Mouse (Mus musculus) kidney, adult 11 months (tissue): ENCODE results near the gene Gm20388.
A peak's percentile ranks its signal among the peaks of the same experiment; 100 is the strongest.

ENCODE experiments used
- DNase-seq: peaks from one replicate; pipeline ENCODE4 v3.0.0; 2022

Gm20388 gene

DNA sequence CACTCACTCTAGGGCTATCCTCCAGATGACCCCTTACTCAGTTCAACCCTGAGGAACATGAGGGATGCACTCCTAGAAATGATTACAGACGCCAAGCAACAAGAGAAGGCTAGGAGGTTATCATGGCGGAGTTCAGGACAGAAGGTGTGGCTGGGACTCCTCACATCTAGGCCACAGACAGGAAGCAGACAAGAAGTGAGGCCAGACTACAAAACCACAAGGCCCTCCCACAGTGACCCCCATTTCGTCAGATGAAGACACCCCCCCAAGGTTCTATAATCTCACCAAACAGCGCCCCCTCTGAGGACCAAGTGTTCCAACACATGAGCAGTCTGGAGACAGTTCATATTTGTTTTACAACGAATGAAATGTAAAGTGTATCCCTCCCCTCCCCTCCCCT, 2286.7 kb downstream of the Gm20388 start:
- no peak for DNase-seq

DNA sequence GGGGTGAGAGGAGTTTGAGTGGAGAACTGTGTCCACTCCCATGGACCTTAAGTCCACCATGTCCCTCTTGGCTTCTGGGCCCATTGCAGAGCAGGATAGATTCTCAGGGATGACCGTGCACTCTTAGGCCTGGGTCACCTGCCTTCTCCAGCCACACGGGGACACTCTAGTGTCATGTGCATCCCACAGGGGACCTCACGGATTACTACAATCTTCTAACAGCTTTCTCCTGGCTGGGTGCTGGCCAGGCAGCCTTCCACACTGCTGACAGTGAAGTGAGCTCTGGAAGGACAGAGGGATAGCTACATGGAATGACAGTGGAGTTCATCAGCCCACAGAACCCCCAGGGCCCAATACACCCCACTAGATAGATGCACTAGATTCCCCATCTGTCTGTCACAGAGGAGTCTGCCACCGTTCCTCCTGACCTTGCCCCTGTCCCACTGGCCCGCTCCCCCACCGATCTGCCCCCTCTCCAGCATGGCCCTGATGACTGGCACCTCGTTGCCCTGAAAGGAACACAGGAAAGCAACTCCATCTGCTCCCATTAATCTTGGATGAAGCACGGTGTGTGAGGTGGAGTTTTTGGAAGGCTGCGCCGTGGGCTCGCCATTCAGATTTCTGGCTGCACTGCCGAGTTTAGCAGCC, 2287.9 kb downstream of the Gm20388 start:
- no peak for DNase-seq

DNA sequence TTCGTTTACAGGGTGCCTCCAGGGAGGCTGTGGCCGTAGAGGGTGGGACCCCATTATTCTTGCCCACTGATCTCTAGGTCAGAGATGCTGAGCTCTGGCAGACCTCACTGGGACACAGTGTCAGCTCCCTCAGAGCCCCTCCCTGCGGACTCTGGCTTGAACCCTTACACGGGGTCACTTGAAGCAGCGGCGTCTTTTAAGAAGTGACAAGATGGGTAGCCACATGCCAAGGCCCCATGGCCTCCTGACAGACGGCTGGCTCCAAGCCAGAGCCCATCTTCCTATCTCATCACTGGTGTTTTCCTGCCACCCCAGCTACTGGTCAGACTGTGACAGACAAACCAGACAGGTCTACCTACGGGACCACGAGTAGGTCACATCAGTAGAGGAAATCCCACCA, 2288.6 kb downstream of the Gm20388 start:
- no peak for DNase-seq

DNA sequence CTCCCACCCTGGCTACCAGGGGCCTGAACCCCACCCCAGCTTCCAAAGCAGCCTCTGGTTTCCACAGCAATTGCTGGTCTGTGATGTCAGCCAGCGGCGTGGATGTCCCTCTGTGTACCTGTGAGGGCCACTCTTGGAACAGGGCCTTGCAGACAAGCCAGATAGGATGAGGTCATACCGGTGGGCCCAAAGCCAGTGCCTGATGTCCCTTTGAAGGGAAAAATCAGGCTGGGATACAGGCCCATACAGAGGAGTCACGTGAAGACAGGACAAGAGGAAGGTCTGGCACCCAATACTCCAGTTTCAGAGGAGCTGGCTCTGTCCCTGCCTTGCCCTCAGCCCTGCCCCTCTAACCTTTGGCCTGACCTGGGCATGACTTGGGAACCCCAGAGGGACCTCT, 2289.2 kb downstream of the Gm20388 start:
- no peak for DNase-seq

DNA sequence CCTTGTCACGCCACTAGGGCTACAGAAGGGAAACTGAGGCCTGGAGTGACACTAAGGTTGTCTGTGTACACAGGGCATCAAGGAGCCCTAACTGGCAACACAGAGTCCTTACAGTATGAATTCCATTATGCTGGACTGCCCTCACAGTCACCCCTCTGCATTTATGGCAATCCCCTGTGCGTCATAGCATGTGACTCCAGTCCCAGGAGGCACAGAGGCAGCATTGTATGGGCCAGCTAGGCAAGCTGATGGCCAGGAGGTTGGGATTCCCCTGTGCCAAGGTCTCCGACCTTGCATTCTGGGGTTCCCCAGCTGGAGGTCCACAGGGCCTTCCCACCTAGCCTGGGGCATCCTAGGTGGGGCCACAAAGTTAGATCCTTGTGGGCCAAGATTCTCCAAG, 2300.9 kb downstream of the Gm20388 start:
- no peak for DNase-seq

DNA sequence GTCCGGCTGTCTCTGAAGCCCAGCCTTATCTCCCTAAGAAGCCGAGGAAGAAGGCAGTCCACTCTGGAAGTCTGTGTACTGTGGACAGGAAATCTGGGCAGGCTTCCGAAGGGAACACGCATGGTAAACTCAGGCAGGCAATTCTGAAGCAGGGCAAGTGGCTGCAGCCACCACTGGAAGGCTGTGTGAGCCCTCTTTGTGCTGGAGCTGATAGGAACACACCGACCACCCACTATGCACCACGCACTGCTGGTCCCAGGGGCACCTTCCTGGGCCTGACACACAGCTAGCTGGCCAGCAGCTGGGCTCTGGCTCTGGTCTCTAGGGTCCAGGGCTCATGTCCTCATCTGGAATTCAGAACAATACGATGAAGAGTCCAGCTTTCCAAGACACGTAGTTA, 2305.0 kb downstream of the Gm20388 start:
- no peak for DNase-seq

DNA sequence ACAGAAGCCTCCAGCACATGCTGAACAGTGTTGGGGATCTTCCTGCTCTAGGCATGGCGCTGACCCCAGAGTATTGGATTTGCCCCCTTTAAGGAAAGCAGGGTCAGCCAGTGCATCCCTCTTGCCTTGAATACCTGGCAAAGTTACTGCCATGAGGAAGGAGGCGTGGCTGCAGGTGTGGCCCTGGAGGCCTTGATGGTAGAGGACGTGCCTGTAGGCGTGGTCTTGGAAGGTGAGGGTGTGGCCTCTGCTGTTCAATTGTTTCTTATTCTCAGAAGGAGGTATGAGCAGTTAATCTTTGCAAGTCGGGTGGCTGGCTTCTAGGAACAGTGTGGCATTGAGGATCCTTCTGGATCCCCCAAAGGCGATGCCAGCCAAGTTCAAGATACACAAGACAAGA, 2305.8 kb downstream of the Gm20388 start:
- DNase-seq = no peak

DNA sequence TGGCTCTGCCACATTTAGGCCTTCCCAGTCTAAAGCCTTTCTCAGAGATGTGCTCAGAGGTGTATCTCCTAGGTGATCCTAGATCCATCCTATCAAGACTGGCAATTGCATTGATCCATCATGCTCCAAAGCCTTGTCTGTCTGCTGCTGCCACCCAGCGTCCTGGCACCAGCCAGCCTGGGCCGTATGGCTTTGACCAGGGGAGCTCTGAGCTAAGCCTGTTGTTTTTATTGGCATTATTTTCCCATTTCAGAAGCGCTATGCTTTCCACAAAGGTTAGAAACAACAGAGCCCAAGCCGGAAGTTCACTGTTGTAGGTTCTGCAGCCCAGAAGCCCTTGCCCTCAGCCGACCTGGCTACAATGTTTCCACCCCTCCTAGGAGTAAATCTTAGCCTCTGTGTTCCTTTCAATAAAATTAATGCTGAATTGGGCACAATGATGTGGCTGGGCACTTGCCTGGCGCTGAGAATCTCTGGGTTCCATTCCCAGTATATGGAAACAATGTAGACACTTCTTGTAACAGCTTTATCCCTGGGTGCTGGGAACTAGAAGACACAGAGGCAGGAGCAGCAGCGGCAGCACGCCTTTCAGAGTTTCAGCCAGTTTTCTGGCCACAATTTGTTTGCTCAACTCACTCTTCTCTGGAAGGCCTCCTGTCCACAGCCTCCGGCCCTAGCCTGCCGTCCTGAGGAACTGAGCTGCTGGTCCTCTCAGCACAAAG, 2307.0 kb downstream of the Gm20388 start:
- DNase-seq = no peak

DNA sequence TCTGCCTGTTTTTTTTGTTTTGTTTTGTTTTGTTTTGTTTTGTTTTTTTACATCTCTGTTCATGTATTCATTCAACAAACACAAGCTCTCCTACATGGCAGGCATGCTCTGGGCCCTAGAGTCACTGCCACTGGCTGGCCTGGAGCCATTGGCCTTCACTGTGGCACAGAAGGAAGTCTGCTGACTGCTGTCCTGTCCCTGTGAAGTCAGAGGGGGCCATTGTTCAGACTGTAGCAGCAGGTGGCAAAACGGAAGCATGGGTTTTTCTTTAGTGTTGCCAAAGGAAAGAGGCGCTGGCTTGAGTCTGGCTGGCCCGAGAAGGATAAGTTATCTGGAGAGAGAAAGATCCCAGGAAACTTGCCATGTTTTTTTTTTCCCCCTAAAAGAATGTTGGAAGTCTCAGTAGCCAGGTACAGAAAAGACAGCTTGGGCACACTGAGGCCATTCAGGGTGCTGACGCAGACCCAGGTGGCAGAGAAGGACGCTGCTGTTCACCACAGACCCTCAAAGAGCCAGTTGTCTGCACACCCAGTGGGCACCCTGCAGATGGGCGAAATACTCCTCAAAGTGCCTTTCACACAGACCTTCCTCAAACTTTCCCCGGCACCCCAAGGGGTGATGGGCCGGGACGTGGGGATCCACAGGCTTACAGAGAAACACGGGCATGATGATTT, 2313.5 kb downstream of the Gm20388 start:
- no peak for DNase-seq

DNA sequence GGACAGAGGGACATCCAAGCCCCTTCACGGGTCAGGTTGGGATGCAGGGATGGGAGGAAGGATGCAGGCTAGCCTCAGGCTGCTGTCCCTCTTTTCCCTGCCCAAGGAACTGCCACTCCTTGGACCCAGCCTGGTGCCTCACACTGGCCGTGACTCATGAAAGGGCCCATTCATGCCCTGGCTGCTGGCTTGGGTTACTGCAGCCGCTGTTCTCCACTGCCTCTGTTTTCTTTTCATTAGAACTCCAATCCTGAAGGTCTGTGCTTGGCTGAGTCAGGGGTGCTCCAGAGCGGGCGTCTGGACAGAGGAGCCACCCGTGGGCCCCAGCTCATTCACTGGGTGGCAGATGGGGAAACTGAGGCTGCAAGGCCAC, 2314.0 kb downstream of the Gm20388 start:
- DNase-seq = no peak

DNA sequence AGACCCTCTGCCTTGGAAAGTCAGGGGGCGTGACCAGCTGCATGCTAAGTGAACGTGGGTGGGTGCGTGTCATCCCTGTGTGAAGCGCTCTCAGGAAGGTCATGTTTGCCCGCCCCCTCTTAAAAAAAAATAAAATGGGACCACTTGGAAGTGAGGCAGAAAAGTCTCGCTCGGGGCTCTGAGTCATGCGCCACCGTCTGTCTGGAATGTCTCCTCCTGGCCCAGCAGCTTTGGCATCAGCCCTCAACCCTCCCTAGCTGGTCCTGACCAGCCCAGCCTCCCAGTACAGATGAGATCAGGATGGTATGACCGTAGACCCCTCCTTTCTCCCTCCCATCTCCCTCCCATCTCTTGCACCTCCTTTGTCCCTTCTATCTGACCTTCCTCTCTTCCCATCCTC, 2314.8 kb downstream of the Gm20388 start:
- no peak for DNase-seq

DNA sequence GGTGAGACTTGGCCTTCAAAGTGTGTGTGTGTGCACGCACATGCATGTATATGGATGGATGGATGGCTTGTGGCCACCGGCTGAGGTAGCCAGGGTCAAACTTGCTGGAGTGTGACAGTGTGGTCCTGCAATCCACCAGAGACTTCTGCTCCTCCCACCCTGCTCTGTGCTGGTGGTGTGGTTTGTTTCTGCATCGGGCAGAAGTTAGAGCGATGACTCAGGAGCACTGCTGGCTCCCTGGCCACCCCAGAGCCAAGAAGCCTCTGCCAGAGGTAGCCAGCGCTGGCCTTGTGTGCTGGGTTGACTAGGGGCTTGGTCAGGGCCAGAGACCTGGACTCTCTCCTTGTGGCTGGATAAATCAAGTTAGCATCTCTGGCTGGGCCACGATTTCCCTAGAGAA, 2316.7 kb downstream of the Gm20388 start:
- DNase-seq = no peak

DNA sequence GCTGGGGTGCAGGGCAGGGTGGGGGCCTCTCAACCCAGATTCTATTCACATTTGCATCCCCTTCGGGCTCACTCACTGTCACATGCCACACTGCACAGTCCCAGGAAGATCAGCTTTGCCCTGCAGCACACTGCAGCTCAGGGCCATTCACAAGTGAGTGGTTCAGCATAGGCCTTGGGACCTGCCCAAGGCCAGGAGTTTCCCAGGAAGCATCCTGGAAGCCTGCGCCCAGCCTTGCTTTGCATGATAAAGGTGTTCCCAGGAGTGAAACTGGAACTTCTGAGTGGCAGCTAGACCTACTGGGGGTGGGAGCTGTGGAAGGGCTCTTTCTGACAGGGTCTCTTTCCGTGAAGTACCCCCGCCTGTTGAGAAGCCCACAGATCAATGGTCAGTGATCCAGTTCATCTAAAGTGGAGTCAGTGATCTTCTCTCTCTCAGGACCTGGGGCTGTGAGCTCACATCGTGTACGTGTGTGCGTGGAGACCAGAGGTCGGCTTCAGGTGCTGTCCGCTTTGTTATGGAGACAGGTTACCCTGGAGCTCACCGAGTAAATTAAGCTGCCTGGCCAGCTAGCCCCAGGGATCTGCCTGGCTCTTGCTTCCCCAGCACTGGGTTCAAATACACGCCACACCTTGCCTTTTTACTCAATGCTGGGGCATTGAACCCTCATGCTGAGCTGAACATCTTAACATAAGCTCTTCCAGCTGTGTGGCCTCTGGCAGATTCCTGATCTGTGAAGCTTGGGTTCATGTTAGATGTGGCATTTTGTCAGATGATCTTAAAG, 2318.3 kb downstream of the Gm20388 start:
- no peak for DNase-seq

DNA sequence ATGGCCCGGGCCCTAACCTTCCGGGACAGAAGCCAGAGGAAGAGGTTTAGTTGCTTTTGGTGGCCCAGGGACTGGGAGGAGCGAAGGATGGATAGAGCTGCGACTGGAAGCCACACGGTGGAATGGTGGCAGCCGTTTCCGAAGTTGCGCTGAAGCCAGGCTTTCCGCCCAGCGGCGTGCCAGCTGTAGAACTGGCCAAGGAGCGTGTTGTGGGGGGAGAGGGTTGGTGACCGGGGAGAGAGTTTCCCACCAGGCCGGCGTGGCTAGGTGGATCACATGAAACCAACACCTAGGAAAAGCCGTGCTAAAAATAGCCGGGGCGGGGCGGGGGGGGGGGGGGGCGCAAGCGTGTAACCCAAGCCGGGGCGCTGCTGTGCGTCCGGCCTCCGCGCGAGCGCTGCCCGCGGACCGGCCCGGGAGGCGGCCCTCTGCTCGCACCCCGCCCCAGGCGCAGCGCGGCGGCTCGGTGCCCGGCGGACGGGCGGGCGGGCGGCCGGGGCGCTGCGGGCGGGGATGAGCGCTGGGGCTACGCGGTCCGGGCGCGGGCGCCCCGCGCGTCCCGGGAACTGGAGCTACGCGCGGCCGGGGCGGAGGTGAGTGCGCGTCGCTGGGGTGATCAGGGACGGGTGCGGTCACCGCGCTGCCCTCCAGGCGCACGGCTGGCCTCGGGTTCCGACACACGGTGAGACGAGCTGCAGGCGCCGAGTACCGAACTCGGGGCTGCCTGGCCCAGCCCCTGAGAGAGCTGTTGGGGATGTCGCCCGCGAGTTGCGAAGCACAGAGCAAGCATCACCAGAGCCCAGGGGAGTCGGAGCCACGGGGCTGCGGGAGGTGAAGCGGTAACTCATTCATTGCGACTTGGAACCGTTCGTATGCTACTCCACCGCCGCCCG, 2319.4 kb downstream of the Gm20388 start:
- no peak for DNase-seq

DNA sequence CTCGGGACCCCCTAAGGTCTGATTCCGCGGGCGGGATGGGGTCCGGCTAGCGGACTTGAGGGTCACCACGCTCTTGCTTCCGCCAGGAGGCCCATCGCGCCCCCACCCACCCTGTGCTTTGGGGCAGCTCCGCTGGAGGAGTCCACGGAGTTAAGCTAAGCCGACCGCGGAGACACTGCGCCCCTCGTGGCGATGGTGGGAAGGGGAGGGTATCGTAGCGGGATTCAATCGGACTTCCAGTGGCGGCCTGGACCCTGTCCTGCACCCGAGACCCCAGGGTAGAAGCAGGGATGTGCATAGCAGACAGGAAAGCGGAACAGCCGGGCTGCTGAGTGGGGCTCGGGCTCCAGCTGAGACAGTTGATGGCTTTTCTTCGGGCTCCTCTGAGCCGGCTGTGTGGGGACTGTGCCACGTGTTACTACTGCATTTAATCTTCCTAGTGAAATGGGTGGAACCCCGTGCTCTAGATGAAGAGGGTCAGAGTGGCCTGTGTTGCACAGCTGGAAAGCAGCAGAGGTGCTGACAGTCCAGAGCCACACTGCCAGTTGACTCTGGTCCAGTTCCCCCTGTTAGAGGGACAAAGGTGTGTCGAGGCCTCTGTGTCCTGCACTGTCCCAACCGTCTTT, 2320.2 kb downstream of the Gm20388 start:
- peak; percentile 29 for DNase-seq

DNA sequence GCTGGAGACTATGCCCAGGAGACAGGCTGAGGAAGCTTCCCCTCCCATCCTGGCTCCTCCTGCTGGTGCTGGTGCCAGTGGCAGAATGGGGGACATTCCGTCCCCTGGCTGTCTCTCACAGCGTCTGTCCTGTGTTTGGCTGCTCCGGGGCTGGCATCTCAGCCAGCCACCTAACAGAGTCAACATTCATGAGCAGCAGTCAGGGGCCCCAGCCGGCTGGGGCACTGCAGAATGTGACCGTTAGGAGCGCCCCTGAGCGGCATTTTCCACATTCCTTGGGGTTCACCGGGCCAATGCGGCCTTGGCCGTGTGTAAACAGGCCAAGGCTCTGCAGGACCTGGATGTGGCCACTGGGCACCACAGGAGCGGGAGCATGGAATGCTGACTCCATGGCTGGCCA, 2323.4 kb downstream of the Gm20388 start:
- peak; percentile 50 for DNase-seq

DNA sequence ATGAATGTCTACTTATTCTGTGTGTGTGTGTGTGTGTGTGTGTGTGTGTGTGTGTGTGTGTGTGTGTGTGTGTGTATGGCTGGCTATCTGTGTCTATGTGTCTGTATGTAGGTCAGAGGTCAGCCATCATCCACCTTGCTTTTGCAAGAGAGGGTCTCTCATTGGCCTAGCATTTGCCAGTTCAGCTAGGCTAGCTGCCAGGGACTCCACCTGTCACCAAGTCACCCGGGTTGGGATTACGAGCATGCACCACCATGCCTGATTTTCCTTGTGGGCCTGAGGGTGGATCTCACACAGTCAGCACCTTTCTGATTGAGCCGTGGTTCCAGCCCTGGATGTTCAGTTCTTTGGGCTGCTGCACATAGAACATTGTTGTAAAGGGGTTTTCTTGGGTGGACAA, 2325.9 kb downstream of the Gm20388 start:
- DNase-seq = no peak

DNA sequence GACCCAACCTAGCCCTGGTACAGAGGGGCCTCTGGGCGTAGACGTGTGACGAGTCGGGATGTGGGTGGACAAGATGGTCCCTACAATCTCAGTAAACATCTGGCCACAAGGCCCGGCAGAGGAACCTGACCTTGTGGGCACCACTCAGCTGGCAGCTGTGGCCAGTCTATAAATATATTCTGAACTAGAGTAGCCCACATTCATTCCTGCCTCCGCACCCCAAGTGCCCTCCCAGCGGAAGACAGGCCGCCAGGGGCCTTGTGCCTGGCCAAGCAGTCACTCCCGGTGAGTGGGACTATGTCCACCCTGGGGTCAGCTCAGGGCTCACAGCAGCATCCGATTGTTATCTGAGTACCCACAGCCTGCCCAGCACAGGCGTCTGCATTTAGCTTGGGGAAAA, 2327.6 kb downstream of the Gm20388 start:
- DNase-seq = no peak

DNA sequence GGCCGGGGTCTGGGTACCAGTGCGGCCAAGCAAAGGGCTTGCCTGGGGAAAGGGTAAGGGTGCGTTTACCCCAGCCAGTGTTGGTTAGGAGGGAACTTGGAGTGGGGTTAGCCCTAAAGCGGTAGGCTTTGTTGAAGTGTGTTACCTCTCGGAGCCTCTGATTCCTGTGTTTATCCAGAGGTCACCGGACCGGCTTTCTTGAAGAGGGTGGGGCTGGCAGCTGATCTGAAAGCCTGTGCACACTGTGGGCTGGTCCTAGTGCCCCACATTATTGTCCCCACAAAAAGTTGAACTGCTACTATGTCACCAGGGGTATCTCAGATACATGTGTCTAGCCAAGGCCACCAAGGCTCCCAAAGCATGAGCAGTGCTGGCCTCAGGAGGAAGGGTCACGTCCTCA, 2328.1 kb downstream of the Gm20388 start:
- DNase-seq = no peak

DNA sequence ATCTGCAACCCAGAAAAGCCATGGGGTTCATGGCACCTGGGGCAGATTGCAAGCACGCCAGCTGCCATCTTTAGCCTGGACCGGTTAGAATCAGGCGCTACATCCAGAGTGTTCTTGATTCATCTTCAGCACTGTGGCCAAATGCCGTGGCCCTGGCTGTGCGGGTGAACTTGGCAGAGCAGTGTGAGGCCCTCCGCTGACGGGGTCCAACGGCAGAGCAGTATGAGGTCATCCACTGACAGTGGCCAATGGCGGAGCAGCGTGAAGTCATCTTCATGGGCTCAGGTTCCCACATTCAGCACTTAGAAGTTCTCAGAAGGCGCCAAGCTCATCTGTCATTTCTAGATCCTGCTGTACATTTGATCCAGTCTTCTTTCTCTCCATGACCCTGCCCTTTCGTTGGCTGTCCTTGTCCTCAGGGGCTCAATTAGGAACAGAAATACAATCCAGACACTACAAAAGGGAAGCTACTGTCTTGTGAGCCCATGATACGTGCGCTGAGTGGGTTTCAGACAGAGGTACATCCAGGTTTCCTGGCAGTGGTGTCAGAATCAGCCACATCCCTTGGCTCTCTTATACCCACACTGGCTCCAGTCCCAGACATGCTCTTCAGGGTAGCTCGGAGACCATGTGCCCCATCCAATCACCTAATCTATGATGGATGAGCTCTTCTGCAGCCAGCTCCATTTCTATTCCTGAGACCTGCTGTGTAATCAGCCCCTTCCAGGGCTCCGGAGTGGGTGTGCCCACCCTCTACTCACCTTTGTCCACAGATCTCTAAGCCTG, 2329.8 kb downstream of the Gm20388 start:
- no peak for DNase-seq

DNA sequence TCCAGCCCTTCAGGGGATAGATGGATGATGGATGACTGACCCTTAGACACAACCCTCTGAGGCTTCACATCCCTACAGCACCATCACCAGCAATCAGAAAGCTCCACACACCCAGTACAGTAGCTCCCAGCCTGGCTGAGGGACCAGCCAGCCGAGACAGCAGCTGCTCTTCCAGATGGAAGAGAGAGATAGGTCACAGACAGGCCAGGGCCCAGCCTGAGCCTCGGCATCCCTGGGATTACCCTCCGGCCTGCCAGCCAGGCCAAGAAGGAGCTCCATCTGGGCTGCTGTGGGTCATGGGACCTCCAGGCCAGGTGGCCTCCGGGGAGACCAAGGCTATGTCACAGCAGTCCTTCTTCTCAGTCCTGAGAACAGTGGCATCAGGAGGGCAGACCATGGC, 2332.7 kb downstream of the Gm20388 start:
- DNase-seq = no peak
